Mouse (Mus musculus): ENCODE measurements around the gene Srcin1. TPM values are rescaled to one million over a fixed set of nuclear protein-coding genes. Genes with fewer than 3 reads are reported as not detected.

Srcin1 gene
- total RNA-seq, 2 experiments from 2014 or later: 1.3 to 1.9 TPM

DNA sequence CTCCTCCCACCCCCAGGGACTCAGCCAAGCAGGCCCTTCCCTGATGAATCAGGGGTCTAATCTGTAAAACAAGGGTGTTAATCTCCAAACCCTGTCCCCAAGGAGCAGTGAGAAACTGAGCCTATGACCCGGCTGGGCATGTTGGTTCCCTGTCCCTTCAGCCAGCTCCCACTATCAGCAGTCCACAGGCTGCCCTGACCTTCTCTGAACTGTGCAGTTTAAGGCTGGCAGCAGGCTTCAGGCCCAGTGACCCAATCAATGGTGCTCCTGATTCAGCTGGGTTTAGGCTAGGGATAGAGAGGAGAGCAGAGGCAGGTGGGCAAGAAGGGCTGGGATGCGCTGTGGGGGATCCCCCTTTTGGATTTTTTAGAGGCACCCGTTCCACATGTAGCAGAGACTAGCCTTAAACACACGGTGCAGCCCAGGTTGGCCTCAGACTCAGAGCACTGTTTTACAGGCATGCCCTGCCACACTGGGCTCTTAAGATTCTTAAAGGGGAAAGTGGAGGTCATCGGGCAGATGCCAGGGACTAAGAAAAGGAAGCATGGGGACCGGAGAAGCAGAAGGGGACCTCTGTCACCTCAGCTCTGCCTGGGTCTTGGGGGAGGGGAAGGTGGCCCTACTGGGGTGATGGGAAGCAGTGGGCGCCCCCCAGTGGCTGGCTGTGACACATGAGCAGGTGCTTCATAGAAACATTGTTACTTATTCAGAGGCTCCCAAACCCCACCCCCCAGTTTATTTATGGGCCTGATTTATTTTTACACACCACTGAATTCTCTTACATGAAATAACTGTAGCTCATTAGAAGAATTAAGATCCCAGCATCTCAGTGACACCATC lies 19.2 kb downstream of the Srcin1 start:
- peak; percentile 73 for DNase-seq (ENCODE audit: low spot score)

DNA sequence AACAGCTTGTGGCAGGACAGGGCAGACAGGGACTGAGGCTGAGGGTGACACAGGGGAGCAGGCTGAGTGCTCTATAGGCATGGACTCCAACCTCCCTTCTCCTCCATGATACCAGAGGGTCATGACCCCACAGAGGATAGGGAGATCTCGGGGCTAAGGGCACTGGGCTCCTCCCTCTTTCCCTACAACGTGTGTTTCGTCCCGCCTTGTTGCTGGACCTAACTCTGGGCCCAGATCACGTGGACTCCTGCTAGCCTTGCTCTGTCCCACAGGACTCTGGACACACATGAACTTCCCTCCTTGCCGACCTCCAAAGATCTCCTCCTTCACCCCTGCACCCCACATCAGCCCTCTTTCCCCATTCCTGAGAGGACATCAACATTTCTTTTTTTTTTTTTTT lies 20.8 kb downstream of the Srcin1 start:
- DNase-seq (ENCODE audit: low spot score): no peak

DNA sequence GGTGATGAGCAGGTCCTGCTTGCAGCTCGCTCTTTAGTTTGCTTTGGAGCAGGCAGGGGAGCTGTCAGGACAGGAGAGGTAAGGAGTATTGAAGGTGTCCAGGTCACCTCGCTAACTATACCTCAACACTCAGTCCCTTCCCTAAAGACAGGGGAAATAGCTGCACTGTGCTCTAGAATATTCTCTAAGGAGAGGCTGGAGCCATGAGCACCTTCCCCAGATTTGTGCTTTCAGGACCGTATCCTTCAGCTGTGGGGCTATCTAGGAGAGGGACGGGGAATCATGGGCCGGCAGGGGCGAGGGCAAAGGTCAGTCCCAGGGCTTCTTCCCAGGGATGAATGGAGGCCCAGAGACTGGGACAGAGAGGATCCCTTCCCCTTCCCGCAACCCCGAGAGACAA lies 23.8 kb downstream of the Srcin1 start:
- DNase-seq (ENCODE audit: low spot score): no peak

DNA sequence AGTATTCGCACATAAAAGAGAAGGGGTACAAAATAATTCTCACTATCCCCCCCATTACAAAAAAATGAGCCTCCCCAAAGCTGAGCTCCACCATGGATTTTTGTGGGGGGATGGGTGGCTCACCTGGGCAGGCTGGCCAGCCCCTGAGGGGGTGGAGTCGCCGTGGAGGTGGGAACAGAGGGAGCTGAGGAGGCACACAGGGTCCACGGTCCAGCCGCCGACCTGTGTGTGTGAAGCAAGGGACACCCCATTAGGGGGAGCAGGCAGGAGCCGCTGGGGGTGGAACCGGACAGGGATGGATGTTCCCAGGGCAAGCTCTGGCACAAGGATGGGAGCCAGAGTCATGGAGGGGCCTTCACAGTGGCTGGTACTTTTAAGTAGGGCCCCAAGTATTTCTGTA lies 27.2 kb downstream of the Srcin1 start:
- no peak for DNase-seq (ENCODE audit: low spot score)

DNA sequence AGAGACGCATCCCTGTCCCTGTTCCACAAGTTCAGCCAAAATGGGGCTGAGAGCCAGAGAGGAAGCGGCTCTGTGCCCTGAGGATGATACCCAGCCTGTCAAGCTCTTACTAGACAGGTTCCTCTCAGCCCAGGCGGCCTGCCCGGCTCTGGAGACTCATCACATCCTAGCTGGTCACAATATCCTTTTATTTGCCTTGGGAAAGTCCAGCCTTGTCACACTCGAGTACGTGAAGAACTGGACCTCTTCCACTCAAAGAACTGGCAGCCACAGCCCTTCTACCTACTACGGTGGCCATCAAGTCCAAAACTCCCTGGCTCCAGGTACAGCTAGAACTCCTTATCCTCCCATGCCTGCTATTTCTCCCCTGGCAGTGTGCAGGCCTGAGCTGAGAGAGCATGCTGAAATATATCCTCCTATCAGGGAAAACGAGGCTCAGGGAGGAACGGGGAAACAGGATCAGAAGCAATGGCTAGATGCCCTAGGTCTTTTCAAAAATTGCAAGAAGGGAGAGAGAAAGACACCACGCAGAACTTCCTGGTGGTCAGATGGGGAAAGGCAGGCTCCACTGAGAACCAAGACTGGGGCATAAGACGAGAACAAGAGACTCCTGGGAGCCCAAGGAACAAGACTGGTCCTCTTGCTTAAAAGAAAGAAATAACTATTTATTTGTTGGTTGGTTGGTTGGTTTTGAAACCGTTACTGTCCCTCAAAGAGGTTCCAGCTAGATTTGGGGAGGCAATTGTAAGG lies 27.9 kb downstream of the Srcin1 start:
- no peak for DNase-seq (ENCODE audit: low spot score)

DNA sequence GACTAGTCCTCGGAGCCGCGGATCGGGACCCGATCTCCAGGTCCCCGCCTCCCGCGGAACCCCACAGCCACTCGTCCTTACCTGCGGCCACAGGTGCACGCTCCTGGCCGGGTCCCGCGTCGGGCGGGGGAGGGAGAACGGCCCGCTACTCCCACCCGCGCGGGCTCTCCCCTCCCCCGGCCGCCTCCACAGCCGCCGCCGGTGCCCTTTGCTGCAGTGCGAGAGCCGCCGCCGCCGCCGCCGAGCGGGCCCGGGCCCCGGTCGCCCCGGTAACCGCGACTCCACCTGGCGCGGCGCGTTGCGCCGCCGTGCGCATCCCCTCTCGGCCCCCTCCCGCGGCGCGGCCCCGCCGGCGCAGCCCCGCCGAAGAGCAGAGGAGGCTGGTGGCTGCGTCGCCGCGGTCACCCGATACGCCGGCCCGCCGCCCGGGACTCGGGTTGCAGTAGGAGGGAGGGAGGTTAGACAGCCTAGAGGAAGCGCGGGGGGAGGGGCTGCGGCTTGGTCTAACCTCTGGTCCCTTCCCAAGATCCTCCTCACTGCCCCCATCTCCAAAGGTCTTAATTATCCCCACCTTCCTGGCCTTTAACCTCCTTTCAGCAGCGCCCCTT lies 29.1 kb downstream of the Srcin1 start:
- DNase-seq (ENCODE audit: low spot score): peak; percentile 68

DNA sequence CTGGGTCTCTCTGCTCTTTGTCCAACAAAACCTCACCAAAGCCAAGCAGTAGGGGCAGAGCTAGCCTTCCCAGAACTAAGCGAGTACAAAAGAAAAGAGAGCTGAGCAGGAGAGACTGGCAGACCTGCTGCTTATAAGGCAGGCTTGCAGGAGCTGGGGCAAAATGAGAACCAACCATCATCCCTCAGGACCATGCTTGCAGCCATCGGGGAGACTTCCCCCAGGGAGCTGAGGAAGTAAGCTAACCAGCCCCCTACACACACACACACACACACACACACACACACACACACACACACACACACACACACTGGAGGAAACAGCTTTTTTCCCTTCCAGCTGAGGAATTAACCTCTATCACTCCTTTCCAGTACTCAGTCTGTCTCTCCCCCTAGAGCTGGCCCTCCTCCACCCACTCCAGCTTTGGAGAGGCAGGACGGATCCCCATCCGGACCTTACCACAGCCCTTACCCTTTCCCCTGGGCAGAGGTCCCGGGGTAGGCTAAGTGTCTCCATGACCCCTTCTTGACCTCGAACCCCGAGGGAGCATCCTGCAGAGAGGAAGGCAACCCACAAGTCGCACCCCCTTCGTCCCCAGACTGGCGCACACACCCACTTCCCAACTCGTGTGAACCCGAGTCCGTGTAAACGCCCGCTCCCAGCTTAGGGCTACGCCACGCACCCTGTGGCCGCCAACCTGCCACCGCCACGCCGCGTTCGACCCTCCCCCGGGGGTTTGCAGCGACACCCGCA lies 30.0 kb downstream of the Srcin1 start:
- DNase-seq (ENCODE audit: low spot score): no peak

DNA sequence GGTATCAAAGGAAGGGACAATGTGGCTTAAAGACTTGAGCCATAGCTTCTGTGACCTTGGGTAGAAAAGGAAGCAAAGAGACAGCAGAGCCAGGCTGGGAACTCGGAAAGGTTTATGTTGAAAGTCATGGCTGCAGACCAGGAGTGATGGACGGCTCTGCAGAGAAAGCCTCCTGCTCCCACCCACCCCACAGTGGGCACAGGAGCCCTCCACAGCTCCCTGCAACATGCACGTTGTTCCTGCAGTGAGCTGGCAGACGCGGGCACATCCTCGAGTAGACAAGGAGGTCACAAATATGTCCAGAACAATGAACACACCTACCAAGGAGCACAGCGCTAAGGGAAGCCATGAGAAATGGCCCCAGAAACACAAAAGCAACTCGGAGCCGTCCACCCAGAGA lies 32.1 kb downstream of the Srcin1 start:
- DNase-seq (ENCODE audit: low spot score): no peak

DNA sequence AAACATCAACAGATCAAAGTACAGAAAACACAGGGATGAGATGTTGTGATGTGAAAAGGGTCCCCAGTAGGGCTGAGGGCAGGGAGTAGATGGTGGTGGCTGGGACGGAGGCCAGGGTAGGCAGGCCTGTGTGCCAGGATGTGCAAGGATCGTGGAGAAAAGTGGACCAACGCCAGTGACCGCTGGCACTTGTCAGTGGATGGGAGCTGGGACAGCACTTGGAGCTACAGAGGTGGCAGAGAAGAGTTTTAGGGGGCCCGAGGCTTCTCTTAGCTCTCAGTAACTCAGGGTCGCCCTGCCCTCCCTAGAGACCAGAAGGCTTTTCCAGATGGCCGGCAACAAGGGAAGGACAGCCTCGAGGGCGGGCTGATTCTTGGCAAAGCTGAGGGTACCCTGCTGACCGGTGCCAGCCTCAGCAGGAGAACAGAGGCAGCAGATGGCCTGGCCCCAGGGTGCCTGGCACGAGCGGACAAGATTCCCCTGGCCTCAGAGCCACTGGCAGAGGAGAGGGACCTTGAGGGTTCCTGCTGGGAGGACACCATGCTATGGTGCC lies 32.7 kb downstream of the Srcin1 start:
- DNase-seq (ENCODE audit: low spot score): no peak

DNA sequence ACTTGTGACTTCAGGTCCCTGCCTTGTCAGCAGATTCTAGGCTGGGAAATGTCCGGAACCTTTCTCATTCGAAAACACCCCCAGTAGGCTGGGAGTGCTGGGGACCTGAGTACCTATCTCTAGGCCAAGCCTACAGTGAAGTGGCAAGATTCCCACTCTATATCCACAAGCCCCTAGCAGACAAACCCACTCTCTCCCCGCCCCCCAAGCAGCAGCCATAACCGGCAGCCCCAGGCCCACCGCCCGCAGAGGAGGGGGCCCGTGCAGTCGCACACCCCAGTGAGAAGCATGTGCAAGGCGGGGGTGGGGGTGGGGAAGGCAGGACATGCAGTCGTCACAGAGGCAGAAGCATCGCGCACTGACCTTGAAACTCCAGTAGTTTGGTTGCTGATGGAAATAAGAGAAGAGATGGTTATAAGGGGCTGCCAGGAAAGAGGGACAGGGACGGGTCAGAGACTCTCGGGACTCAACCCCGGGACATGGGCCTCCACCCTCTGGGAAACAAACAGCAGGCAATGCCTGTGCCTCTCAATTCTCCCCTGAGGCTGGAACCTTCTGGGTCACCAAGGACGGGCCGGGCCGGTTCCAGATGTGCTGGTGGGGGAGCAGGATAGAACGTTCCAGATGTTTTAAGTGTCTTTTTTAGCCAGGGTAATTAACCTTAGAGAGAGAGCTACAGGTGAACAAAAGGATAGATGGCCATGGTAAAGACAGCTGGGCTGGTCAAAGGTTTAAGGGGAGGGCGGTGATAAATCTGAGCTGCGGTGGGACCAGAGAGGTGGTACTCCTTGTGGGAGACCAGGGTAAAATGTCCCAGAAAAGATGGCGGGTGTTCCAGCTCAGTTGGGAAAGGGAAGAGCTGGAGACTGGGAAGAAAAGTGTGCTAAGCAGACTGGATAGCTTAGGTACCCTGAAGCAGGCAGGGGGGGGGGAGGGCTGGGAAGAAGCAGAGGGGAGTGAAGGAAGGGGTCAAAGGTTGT lies 33.5 kb downstream of the Srcin1 start:
- DNase-seq (ENCODE audit: low spot score): no peak

DNA sequence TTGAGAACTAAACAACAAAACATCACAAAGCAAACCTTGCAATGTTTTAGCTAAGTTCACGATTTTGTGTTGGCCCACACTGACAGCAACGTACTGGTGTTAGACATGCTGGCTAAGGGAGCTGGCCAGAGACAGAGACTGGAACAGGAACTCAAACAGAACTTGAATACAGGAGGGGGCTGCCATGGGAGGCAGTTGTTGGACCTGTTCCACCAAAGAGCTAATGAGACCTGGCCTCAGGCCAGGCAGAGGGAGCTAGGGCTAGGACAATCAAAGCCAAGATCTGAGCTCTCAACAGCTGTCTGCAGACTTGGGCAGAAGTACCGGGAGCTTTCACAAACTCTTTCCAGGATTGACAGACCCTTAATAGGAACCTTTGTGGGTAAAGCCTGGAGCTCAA lies 35.4 kb downstream of the Srcin1 start:
- no peak for DNase-seq (ENCODE audit: low spot score)

DNA sequence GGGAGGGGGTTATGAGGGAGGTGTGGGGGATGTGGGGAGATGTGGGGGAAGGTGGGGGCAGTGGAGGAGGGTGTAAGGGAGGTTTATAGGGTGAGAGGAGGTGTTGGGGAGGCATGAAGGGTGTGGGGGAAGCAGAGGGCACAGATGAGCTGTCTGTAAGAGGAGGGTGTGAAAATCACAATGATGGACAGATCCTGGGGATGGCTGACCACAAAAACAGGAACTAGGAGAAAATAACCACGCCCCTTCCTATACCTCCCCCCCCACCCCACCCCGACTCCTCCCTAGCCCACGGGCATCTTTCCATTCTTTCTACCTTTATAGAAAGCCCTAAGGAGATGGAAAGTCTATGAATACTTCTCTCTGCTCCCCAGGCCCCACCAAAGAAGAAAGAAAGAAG lies 35.9 kb downstream of the Srcin1 start:
- DNase-seq (ENCODE audit: low spot score): no peak

DNA sequence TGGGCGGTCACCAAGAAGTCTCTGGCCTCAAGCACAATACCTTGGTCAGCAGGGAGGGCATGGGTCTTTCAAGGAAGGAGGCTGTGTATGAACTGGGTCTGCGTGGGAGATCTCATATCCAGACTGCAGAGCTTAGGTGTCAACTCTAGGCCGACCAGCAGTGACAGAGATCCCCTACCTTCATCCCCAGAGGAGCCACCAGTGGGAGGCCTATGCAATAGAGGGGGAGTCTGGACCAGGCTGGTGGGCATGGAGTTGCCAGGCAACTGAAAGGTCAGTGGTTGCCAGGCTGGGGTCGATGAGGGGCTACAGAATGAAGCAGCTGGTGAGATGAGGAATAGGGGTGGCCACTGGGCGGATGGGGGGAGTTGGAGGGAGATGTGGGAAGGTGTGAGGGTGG lies 36.4 kb downstream of the Srcin1 start:
- DNase-seq (ENCODE audit: low spot score): no peak

DNA sequence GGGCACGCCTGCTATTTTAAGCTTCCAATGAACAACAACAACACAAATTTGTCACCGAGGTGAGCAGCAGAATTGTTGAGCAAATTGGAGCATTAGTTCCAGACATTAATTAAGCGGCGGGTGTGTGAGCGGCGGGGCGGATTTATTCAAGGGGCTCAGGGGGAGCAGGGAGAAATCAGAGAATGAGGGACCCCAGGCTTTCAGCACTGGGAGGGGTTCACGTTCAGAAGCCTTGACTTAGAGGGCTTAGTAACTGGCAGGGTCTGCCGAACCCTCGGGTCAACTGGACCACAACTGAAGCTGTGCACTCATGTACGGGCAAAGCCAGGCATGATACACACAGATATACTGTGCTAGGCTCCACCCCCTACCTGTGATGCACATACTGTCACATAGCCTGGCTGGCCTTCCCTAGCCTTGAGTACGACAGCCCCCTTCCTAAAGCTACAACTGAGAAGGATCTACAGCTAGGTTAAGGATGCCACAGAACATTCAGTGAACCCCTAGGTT lies 38.4 kb downstream of the Srcin1 start:
- no peak for DNase-seq (ENCODE audit: low spot score)

DNA sequence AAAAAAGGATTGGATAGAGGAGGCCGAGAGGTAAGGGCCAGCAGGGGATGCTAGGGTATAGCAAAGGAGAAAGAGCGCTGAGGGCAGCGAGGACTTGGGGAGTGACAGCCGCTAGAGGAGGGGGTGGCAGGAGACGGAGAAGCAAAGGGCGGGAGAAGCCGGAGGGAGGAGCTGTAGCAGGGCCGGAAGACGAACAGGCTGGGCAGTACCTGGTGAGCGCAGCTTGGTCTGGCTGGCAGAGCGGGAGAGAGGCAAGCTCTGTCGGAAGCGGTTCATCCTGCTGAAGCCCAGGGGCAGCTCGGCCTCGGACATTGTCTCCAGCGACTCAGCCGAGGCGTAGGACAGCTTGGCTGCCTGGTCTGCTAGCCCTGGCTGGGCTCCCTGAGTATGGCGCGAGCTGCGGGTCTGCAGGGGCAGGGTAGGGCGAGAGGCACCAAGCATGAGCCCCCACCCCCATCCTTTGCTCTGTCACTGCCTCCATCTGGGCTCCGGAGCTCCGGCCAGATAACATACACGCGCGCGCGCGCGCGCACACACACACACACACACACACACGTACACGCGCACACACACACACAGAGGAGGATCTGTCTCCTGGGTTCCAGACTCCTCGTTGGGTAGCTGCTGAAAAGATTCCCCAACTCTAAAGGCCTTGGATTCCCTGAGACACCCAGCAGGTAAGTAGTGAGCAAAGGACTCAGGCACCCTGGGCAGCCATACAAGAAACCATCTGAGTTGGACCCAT lies 39.0 kb downstream of the Srcin1 start:
- DNase-seq (ENCODE audit: low spot score): no peak

DNA sequence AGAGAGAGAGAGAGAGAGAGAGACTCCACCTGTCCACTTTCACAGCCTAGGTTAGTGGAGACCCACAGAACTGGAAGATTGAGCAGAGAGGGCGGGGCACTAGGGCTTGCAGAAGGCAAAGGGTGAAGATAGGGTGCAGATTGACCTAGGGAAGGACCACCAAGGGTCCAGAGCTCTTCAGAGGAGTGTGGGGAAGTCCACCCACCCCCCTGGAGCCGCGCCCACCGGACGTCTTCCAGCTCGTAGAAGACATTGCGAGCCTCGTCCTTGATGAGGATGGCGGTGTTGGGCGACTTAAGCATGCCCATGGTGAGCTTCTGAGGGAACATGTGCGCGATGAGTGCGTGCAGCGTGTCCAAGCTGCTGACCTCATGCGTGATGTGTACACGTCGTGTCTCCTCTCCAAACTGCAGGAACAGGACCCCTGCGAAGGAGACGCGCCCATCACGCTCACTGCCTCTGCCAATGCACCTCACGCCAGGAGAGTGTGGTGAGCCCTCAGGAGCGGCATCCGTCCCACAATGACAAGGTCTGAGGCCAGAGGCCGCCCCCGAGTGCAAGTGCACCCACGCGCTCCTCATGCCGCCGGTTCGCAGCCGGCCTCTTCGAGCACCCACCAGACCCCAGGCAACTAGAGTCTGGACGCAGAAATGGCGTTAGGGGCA lies 39.8 kb downstream of the Srcin1 start:
- DNase-seq (ENCODE audit: low spot score): no peak

DNA sequence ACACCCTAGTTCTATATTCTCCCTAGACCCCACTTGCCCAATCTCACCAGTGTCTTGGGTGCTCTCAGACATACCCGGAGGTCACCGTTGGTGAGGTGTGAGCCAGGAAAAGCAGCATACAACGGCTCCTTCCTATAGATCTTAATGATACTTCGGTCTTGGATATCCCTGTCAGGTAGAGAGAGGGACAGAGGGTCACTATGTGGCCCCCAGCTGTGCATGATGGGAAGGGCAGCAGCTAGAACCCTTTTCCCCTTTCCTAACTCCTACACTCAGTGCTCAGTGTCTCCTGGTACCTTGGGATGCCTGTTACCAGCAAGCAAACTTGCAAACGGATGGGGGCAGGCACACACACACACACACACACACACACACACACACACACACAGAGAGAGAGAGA lies 40.3 kb downstream of the Srcin1 start:
- DNase-seq (ENCODE audit: low spot score): no peak

DNA sequence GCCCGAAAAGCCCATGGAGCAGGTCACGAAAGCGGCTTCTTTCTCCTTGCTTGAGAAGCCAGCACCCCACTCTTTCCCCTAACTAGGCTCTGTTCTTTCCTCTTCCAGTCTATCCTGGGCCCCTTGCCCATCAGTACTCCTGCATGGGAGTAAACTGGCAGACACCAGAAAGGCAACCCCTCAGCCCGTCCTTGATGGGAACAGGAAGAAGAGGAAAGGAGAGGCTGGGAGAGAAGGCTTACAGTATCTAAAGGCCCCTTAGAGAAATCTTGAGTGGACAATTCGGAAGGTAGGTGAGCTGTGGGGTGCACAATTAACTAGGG lies 40.7 kb downstream of the Srcin1 start:
- DNase-seq (ENCODE audit: low spot score): no peak

Measured in gastrocnemius, adult 18-20 months (tissue).